Mouse (Mus musculus) c-Kit-positive CD71-positive TER-119-negative erythroid progenitor cells, embryonic 14.5 days (primary cell): ENCODE data around the gene Midn.

ENCODE experiments used
- DNase-seq: peaks from one replicate; pipeline ENCODE4 v3.0.0-alpha.2; 2013; ENCODE audit warnings: low read depth

The Midn gene

DNA sequence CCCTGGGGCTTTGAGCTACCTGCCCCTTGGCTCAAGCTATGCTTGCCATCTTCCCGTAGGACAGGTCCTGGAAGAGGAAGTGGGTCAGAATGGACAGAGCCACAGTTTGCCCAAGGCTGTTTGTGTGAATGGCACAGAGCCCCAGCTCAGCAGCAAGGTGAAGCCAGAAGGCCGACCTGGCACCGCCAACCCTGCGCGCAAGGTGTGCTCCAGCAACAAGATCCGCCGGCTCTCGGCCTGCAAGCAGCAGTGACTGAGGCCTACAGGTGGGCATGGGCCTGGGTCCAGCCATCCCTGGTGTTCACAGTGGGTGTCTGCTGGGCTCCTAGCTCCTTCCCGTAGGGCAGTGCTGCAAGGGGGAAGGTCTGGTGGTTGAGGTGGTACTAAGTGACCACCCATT, 18.2 kb upstream of the Midn start:
- DNase-seq, result no peak

- DNase-seq, result no peak
These were observed 17.6 kb upstream of the Midn start for GRCm38 (mm10) chr10:80130403-80131031.

DNA sequence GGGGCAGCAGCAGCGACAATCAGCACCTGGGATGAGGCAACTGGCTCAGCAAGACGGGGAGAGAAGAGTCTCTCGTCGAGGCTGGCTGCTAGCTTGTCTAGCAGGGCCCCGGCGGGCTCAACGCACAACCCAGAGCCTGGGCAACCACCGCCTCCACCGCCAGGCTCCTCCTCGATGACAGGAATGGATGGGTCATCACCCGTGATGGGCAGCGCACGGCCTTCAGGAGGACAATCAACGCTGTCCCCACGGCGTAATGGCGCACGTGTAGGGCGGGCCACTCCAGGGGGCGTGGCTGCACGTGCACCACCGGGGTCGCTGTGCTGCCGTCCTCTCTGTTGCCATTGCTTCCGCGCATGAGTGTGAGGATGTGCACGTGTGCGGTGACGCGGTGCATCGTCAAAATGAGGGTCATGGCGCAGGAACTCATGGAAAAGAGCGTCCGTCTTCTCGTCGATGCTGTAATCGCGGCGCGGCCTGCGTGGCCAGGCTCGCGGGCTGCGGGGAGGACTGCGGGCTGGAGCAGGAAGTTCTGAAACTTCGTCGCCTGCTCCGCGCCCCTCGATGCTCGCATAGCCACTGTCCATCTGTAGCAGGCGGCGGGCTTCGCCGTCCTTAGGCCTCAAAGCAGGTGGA, 16.6 kb upstream of the Midn start:
- no peak for DNase-seq

- no peak for DNase-seq
These were observed 16.1 kb upstream of the Midn start for GRCm38 (mm10) chr10:80131952-80132350.

- DNase-seq, result no peak
These were observed 14.7 kb upstream of the Midn start for GRCm38 (mm10) chr10:80133226-80133849.

DNA sequence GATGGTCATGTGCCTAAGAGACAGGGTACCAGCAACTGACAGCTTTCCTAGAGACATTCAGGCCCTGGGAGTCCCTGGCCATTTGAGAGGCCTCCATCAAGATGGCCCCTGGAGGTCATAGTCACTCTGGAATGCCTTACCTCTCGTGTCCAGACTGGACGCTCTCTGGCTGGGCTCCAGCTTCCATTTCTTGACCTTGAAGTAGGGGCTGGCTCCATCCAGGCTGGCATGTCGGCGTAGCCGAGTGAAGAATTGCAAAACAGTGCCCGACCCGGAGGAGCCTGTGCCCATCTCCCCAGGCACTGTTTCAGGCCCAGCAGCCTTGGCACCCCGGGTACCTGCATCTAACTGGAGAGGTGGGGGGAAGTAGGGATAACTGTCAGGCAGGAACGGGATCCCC, 13.7 kb upstream of the Midn start:
- DNase-seq, result no peak

DNA sequence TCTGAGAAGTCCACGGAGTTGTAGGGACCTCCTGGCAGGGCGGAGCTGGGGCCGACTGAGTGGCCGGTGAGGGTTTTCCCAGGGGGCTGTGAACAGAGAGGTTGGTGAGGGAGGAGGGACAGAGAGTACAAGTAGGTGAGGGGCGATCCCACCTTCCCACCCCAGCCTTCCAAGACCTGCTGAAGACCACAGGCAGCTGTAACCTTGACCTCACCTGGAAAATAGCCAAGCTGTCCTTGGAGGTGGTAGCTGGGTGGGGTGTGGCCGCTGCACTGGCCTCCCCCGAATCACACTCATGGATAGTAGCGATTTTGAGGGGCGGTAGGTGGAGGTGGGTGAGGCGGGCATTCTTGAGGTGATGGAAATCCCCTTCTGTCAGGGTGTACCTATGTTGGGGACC, 12.9 kb upstream of the Midn start:
- no peak for DNase-seq

DNA sequence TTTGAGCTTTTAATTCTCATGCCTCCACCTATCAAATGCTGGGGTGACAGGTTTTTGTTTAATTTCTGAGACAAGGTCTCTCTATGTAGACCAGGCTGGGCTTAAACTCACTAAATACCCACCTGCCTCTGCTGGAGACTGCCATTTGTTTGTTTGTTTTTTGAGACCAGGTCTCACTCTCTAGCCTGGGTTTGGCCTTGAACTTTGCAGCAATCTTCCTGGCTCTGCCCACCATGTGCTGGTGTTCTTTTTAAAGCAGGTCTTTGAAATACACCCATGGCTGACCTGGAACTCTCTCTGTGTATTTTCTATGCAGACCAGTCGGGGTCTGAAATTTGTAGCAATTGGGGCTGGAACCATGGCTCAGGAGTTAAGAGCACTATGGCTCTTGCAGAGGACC, 12.4 kb upstream of the Midn start:
- DNase-seq, result no peak

- no peak for DNase-seq
These were observed 11.7 kb upstream of the Midn start for GRCm38 (mm10) chr10:80136179-80136951.

DNA sequence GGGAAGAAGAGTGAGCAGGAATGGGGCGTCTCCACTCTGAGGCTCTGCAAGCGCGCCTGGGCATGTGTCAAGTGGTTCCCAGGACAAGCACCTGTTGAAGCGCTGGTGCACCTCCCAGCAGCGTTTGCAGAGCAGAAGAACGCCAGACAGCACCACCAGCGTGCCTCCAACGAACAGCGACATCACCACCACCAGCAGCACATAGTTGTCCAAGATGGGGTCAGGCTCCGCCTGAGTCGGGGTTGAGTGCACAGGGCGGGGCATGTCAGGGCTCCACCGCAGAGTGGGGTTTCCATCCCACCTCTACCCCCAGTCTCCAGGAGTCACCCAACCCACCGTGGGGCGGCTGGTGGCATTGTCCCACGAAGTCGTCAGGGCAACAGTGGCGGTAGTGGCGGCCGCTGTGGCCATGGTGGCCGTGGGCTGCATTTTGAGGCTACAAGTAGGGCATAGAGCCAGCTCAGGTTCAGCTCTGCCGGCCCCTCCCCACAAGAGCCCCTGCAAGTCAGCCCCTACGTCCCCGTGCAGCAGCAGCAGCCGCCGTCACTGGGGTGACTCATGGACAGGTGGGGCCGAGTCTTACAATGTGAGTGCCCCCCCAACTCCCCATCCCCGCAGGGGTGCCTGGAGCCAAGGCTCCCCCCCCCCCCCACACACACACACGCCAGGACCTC, 11.0 kb upstream of the Midn start:
- no peak for DNase-seq

DNA sequence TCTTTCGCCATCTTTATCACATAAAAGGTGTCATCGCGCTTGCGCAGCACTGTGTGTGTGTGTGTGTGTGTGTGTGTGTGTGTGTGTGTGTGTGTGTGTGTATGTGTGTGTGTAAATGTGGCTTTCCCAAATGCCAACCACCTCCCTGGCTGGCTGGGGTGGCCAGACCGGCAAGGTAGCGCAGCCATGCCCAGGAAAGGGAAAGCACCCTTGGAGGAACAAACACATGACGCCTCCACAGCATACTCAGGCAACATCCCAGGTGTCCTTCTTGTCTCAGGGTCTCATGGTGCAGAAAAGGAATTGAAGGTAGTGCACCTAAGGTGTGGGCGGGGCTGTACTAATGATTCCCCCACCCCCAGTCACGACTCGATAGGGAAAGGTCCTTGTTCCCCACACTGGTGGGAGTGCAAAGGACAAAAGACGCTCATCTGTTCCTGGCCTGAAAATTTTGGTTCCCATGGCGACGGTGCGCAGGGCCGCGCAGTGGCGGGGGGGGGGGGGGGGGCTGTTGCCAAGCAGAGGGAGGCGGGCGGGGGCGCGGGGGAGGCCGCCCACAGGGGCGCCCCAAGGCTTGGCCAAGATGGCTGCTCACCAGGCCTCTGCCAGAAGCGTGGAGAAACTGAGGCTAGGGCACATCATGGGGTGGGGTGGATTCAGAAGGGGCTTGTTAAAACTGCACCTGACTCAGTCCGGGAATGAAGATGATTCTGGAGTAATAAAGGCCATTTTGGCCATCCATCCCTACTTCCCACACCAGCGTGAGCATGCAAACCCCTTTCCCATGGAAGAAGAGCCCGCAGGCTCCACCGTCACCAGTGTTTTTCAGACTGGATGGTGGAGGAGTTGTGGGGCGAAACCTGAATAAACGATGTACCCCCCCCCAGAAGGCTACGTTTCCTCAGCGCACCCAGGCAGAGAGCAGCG, 10.2 kb upstream of the Midn start:
- DNase-seq, result no peak

- DNase-seq, result no peak
These were observed 9.3 kb upstream of the Midn start, which contains the start of gene Atp5d for GRCm38 (mm10) chr10:80138553-80139438. TSS of gene Atp5d (plus strand) at chr10:80138632.

DNA sequence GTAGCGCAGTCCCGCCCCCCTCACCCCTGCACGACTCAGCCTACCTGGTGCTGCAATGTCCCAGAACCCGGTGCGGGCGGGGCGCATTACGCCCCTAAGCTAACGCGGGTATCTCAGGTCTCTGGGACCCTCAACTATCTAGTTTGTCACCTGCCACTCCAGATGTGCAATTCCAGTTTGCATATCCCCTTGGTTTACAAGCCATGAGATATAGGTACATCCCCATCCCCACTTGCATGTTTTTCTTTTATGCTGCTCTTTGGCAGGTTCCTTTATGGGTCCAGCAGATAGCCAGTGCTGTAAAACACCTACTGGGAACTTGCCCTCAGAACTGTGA, 8.7 kb upstream of the Midn start:
- DNase-seq, result no peak

- DNase-seq, result no peak
These were observed 8.0 kb upstream of the Midn start for GRCm38 (mm10) chr10:80139975-80140665.

GRCm38 (mm10) chr10:80140666-80141035, 7.4 kb upstream of the Midn start, which contains the start of gene Cbarp:
TSS of gene Cbarp (minus strand) at chr10:80140835.
- DNase-seq, result no peak

- DNase-seq, result peak; percentile 92
These were observed 6.8 kb upstream of the Midn start for GRCm38 (mm10) chr10:80141243-80141642.

GRCm38 (mm10) chr10:80141786-80142529, 6.1 kb upstream of the Midn start:
- peak; percentile 99 for DNase-seq

DNA sequence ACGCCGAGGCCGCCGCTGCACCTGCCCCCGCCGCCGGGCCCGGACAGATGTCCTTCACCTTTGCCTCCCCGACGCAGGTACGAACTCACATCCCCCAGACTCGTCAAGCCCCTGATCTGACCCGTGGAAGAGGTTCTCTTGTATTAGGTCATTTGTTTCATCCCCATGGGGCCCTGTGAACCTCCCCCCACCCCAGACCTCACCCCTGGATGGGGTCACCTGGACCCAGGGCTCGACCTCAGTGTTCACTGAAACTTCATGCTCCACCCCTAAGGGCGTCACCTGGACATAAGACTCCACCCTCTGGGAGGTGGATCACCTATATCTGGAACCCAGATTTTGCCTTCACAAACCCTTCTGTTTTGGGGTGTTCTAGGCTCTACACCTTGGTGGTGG, 5.5 kb upstream of the Midn start:
- no peak for DNase-seq

DNA sequence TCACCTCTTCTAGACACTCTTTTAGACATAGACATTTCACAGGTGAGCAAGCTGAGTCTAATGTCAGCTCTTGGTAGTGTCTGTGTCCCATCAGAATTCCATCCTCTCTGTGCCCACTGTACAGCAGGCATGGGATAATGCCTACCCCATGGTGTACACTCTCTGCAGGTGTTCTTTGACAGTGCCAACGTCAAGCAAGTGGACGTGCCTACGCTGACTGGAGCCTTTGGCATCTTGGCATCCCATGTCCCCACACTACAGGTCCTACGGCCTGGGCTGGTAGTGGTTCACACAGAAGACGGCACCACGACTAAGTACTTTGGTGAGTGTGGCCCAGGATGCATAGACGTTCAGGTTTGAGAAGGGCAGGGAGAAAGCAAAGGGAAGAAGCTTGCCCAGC, 4.4 kb upstream of the Midn start:
- no peak for DNase-seq
